In the genomic region with DNA sequence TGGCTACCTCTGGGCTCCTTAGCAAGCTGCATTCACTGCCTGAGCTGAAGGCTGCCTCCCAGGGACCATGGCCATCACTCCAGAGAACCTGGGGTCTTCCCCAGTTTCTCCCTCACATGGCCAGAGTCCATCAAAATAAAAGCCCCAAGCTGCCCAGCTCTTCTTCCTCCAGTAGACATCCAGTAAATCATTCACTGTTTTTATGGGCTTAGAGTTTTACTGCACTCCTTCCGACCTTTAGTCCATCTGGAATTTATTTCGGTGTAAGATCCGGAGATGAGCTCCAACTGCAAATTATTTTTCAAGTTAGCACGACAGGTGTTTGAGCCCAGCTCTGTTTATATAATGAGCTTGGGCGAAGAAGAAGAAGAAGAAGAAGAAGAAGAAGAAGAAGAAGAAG, we compare ENCODE assay signal across 16 mouse cellular contexts.
"Had no signal": no experiment of that assay in that cellular context is flagged by ENCODE, and none has a peak within 500 bp of the region (broad histone marks: within the 10 kb centered on the region; RNA-seq: fewer than 3 reads in every experiment).

No protein-coding gene starts in this region.

- ATAC-seq: hindbrain, embryonic 16.5 days; inflammation-experienced regulatory T-cells, adult 6 months; liver, embryonic 12.5 days had no signal

- H3K4me3 ChIP-seq: left cerebral cortex, adult 2 months; limb, embryonic 15.5 days; liver, embryonic 12.5 days; midbrain, embryonic 10.5 days; neural tube, embryonic 12.5 days; stomach, embryonic 15.5 days had no signal

- H3K27ac ChIP-seq: left cerebral cortex, adult 2 months; limb, embryonic 15.5 days; liver, embryonic 12.5 days; midbrain, embryonic 10.5 days; neural tube, embryonic 12.5 days; stomach, embryonic 15.5 days had no signal

- H3K9ac ChIP-seq: limb, embryonic 15.5 days; liver, embryonic 12.5 days; lung, embryonic 14.5 days; neural tube, embryonic 12.5 days; stomach, embryonic 15.5 days had no signal

- DNase-seq: lung, embryonic 14.5 days; lung, postnatal 10 days; lung, postnatal 4 days; midbrain, embryonic 14.5 days; retina, postnatal 1 day; right cerebral cortex, postnatal 4 days; thymus, adult 2 months; thymus, postnatal 25 days had no signal

- H3K9me3 ChIP-seq: limb, embryonic 15.5 days; liver, embryonic 12.5 days; midbrain, embryonic 10.5 days; neural tube, embryonic 12.5 days; stomach, embryonic 15.5 days had no signal

- H3K36me3 ChIP-seq: limb, embryonic 15.5 days; liver, embryonic 12.5 days; midbrain, embryonic 10.5 days; neural tube, embryonic 12.5 days; stomach, embryonic 15.5 days had no signal

- H3K27me3 ChIP-seq: limb, embryonic 15.5 days; liver, embryonic 12.5 days; neural tube, embryonic 12.5 days; stomach, embryonic 15.5 days had no signal

- H3K4me2 ChIP-seq: limb, embryonic 15.5 days; liver, embryonic 12.5 days; lung, embryonic 14.5 days; neural tube, embryonic 12.5 days; stomach, embryonic 15.5 days had no signal

- H3K4me1 ChIP-seq: limb, embryonic 15.5 days; liver, embryonic 12.5 days; stomach, embryonic 15.5 days had no signal
